Mouse (Mus musculus): ENCODE measurements around the gene Ampd3. TPM values are rescaled to one million over a fixed set of nuclear protein-coding genes. Genes with fewer than 3 reads are reported as not detected.

The Ampd3 gene
- polyA plus RNA-seq, 1 experiment from 2014 or later: 1.5 TPM

DNA sequence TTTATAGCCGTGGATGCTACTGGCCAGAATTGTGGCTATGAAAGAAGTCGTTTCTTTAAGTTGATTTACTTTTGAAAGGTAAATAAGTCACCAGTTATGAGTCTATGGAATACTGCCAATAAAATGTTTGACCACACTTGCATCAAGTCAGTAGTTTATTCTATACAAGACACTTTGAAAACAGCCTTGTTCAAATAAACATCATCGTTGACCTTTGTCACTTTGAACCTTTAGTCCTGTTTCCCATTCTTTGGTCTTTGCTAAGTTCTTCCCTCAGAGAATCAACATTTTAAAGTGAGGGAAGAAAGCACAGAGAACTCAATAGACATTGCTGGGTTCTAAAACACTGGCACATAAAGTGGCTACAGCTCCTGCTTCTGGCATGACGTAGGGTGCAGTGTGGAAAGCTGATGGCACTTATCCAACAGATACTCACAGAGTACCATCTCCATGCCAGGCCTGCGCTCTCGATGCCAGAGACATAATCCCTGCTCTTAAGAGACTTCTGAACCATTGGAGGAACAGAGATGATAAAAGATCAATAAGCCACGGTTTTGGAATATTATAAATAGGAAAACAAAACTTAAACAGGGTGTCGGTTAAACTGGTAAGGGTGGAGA, 87.0 kb downstream of the Ampd3 start:
- Histone ChIP-seq H3K27me3 (replicated peaks; ENCODE audit: low read depth, poor library complexity, severe bottlenecking) (no peaks in the 10 kb centered on the region), H3K4me3 (no peak overlapping the region), H3K27ac (replicated peaks) (no peak overlapping the region), H3K36me3 (replicated peaks) (no peaks in the 10 kb centered on the region), H3K4me1 (peaks cover 22% of the 10 kb centered on the region), H3K9me3 (no peaks in the 10 kb centered on the region)
- 82% methylated on average over 8 of the region's 8 CpGs for WGBS
- no peak for DNase-seq (ENCODE audit: low spot score)

DNA sequence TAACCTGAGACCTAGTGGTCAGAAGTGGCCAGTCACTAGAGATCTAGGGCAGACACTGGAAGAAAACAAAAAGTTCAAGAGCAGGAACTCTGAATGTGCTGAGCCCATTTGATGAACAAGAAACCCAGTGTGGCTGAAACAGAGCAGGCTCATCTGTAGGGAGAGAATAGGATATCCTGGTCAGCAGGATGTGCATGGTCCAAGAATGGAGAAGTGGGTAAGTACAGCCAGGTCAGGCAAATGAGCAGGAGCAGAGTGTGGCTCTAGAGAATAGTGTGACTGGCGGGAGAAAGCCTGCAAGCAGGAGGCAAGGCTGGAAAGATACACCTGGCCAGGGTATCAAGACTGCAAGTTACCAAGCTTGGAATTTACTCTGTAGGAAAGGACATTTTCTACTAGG, 87.6 kb downstream of the Ampd3 start:
- WGBS: 76% methylated on average over 1 of the region's 1 CpGs
- Histone ChIP-seq H3K4me3 (no peak overlapping the region), H3K36me3 (replicated peaks) (no peaks in the 10 kb centered on the region), H3K9me3 (no peaks in the 10 kb centered on the region), H3K27me3 (replicated peaks; ENCODE audit: low read depth, poor library complexity, severe bottlenecking) (no peaks in the 10 kb centered on the region), H3K4me1 (peaks cover 22% of the 10 kb centered on the region), H3K27ac (replicated peaks) (no peak overlapping the region)
- no peak for DNase-seq (ENCODE audit: low spot score)

DNA sequence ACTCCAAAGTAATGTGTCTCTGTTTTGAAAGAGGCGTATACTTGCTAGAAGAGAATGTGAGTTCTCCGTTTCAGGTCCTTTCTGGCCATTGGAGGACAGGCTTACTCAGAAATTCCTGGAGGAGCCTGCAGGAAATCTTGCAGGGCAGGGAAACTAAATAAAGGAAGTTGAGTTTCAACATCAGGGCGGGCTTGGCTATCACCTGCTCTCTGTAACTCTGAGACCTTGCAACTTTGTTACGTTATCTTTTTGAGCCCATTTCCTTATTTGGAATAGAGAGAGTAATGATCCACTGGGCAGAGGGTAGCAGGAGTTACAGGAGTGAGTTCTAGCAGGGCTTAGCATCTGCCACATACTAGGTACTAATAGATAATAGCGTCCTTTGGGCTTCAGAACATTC, 92.1 kb downstream of the Ampd3 start:
- no peaks in the 10 kb centered on the region for H3K9me3 ChIP-seq
- no peak overlapping the region for H3K4me3 ChIP-seq
- H3K27ac ChIP-seq (replicated peaks): no peak overlapping the region
- H3K4me1 ChIP-seq: peaks cover 6% of the 10 kb centered on the region
- WGBS: 73% methylated on average over 5 of the region's 5 CpGs
- no peaks in the 10 kb centered on the region for H3K27me3 ChIP-seq (replicated peaks; ENCODE audit: low read depth, poor library complexity, severe bottlenecking)
- no peak for DNase-seq (ENCODE audit: low spot score)
- no peaks in the 10 kb centered on the region for H3K36me3 ChIP-seq (replicated peaks)

Small RNA genes within 50 kb of the gene (microRNA-seq; reads per million reads assigned to microRNA genes)
- gene Gm47282: not detected

Other genes with a start within 250 kb of the Ampd3 start
- 27.8 and 29.5 TPM in 2 replicates for gene Sbf2, start 153.3 kb upstream of the Ampd3 start, polyA plus RNA-seq (2016; fragmentation: Nextera tagmentation; extraction: Ambion mirVana)
- gene Adm, start 140.5 kb upstream of the Ampd3 start, polyA plus RNA-seq (2016; fragmentation: Nextera tagmentation; extraction: Ambion mirVana): 1.9 and 2.9 TPM in 2 replicates
- gene Rnf141, start 76.3 kb downstream of the Ampd3 start, polyA plus RNA-seq (2016; fragmentation: Nextera tagmentation; extraction: Ambion mirVana): 21.5 and 22.3 TPM in 2 replicates
- 0.36 and 0.41 TPM in 2 replicates for gene Lyve1, start 95.0 kb downstream of the Ampd3 start, polyA plus RNA-seq (2016; fragmentation: Nextera tagmentation; extraction: Ambion mirVana)
- 0.87 and 1.5 TPM in 2 replicates for gene Mrvi1, start 214.3 kb downstream of the Ampd3 start, polyA plus RNA-seq (2016; fragmentation: Nextera tagmentation; extraction: Ambion mirVana)